8 mouse cellular contexts compared by ENCODE assay signal in genomic region chr7:39518362-39518761, GRCm38 (mm10). TPM values are rescaled to one million over a fixed set of nuclear protein-coding genes. Genes with fewer than 3 reads are reported as not detected.
DNase-seq lines count a peak whose midpoint lies in the region; ATAC-seq and TF ChIP-seq lines count a peak whose summit lies in the region.

No protein-coding gene starts in this region.

- TF ChIP-seq CTCF in brain, embryonic 14.5 days (IDR thresholded peaks at IDR 0.05; ENCODE audit: borderline replicate concordance, extremely low read depth, insufficient read depth, insufficient read length), result no peak

- peak overlapping the region; percentile 46; the same call in 1 of the 2 replicates for H3K4me2 ChIP-seq in liver, embryonic 16.5 days (ENCODE audit: low read depth, low read length)
- peak overlapping the region; percentile 62 for H3K4me2 ChIP-seq in neural tube, embryonic 15.5 days

- WGBS in liver, embryonic 16.5 days (ENCODE audit: insufficient replicate concordance), result 71% methylated on average over 12 of the region's 12 CpGs
- WGBS in neural tube, embryonic 15.5 days, result 85% methylated on average over 12 of the region's 12 CpGs

- ATAC-seq in liver, embryonic 16.5 days (ENCODE audit: low read depth), result no peak
- peak; percentile 57; the same call in 1 of the 2 replicates for ATAC-seq in neural tube, embryonic 15.5 days (ENCODE audit: low FRiP score)

- H3K4me1 ChIP-seq in liver, embryonic 16.5 days (ENCODE audit: control insufficient read depth, low read depth, low read length), result no peaks in the 10 kb centered on the region; the same call in none of the 2 replicates
- H3K4me1 ChIP-seq in neural tube, embryonic 15.5 days, result peaks cover 6% of the 10 kb centered on the region; the same call in 1 of the 2 replicates

- H3K27ac ChIP-seq in liver, embryonic 16.5 days (ENCODE audit: low read length), result no peak overlapping the region
- 0 out of 2 replicates have a peak overlapping the region, but pooled peaks have one; percentile 41 for H3K27ac ChIP-seq in neural tube, embryonic 15.5 days (replicated peaks)

- H3K9ac ChIP-seq in liver, embryonic 16.5 days (ENCODE audit: low read depth, low read length), result no peak overlapping the region
- H3K9ac ChIP-seq in neural tube, embryonic 15.5 days (replicated peaks), result no peak overlapping the region

- no peaks in the 10 kb centered on the region for H3K36me3 ChIP-seq in liver, embryonic 16.5 days (ENCODE audit: control insufficient read depth, insufficient read depth)
- H3K36me3 ChIP-seq in neural tube, embryonic 15.5 days, result 0 out of 2 replicates have a peak, but pooled peaks cover 6% of the 10 kb centered on the region

- H3K9me3 ChIP-seq in liver, embryonic 16.5 days (replicated peaks; ENCODE audit: control insufficient read depth, low read length), result no peaks in the 10 kb centered on the region
- no peaks in the 10 kb centered on the region for H3K9me3 ChIP-seq in neural tube, embryonic 15.5 days (replicated peaks)

- TF ChIP-seq POLR2A in brain, embryonic 14.5 days (IDR thresholded peaks at IDR 0.05; ENCODE audit: borderline replicate concordance, extremely low read depth, insufficient read depth, insufficient read length, poor library complexity, severe bottlenecking), result no peak

- DNase-seq in layer of hippocampus, adult 11-12 months (ENCODE audit: low spot score), result peak; percentile 15
- no peak for DNase-seq in layer of hippocampus, adult 8-10 months (ENCODE audit: low spot score in 2 of 2)
- DNase-seq in brain, embryonic 14.5 days (ENCODE audit: low read depth), result peak; percentile 42
- DNase-seq in heart, adult 8-10 months (ENCODE audit: low spot score), result peak; percentile 23
- DNase-seq in kidney, adult 9 months, result peak; percentile 19
- DNase-seq in retina, embryonic 14.5 days (ENCODE audit: low spot score), result no peak

- H3K27me3 ChIP-seq in liver, embryonic 16.5 days (ENCODE audit: control insufficient read depth, insufficient read depth, low read depth, low read length), result no peaks in the 10 kb centered on the region
- H3K27me3 ChIP-seq in neural tube, embryonic 15.5 days (replicated peaks), result no peaks in the 10 kb centered on the region

- 0 out of 2 replicates have a peak overlapping the region, but pooled peaks have one; percentile 27 for H3K4me3 ChIP-seq in liver, embryonic 16.5 days (ENCODE audit: low read depth, low read length)
- peak overlapping the region; percentile 74 for H3K4me3 ChIP-seq in neural tube, embryonic 15.5 days (replicated peaks)

RNA-seq across cellular contexts. Expression of gene Zfp619, which starts 0.8 kb away (rescaled TPM):
- total RNA-seq in layer of hippocampus, adult 8-10 months (2022), result 1 to 10 TPM; 3.6 to 4.7 (median 4.0) TPM
- polyA plus RNA-seq in brain, embryonic 14.5 days (2012; rRNA removed), result 3.9 and 4.5 TPM in 2 replicates
- 1 to 10 TPM; 1.7 to 1.9 (median 1.7) TPM for total RNA-seq in heart, adult 8-10 months (2022)
- 0.33 and 0.34 TPM in 2 replicates for polyA plus RNA-seq in liver, embryonic 16.5 days (2015; fragmentation: Nextera tagmentation; extraction: Ambion mirVana)
- polyA plus RNA-seq in neural tube, embryonic 15.5 days (2015; fragmentation: Nextera tagmentation; extraction: Ambion mirVana), result 2.0 and 2.2 TPM in 2 replicates

Comparison
In these comparisons a context has a peak if more than half of its experiments do, and no peak if none do; other contexts are left out.
1. DNase-seq: peak in layer of hippocampus, adult 11-12 months (single experiment), brain, embryonic 14.5 days (single experiment), heart, adult 8-10 months (single experiment) and kidney, adult 9 months (single experiment); none in layer of hippocampus, adult 8-10 months (0 of 2) and retina, embryonic 14.5 days (single experiment).